Mouse (Mus musculus) bone marrow, adult 2 months (tissue): Measurements from ENCODE around the gene Sptbn4.

Source experiments
- CTCF ChIP-seq: fragments of 200-500 bp; IDR thresholded peaks from 2 replicates; pipeline ENCODE4 v1.5.1; 2011; ENCODE audit warnings: low read length, control low read depth; ENCODE audit not compliant: control insufficient read depth, insufficient read depth
- POLR2A ChIP-seq: fragments of 200-500 bp; IDR thresholded peaks from 2 replicates; pipeline ENCODE4 v1.6.1; 2011; ENCODE audit warnings: low read depth, mild to moderate bottlenecking, control low read depth, low read length, borderline replicate concordance; ENCODE audit not compliant: control insufficient read depth

DNA sequence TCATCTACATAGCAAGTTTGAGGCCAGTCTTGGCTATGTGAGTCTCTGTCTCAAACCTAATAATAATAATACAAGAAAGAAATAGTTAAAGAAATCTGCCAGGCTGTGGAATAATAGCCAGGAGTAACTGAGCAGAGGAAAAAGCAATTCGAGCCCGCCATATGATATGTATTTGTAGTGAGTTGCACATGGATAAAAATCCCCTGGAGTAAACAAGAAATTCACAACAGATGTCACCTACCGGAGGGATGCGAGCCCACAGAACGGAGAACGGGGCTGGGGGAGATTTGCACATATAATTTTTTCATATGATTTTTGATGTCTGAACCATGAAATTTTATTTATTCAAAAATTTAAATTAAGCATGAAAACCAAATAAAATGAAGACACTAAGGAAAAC lies 67.7 kb downstream of the Sptbn4 start:
- TF ChIP-seq POLR2A (no peak), CTCF (no peak)
